Mouse (Mus musculus): ENCODE results near the gene Camta2. TPM values are rescaled to one million over a fixed set of nuclear protein-coding genes. Genes with fewer than 3 reads are reported as not detected.

Camta2 gene
- total RNA-seq, 2 experiments from 2014 or later: 217 to 223 TPM

- no peak for DNase-seq (ENCODE audit: low spot score in 2 of 2)
- intact Hi-C loops (cut with DNase I): loop anchor here (10.0 kb wide), 1 partner anchor 205 kb away; the partner anchor contains the start of gene Arrb2
Measured at GRCm38 (mm10) chr11:70639976-70640375, 47.9 kb downstream of the Camta2 start.

- no peak for DNase-seq (ENCODE audit: low spot score in 2 of 2)
- intact Hi-C loops (cut with DNase I): no loop called here
Measured at GRCm38 (mm10) chr11:70638714-70639278, 49.1 kb downstream of the Camta2 start, which contains the start of gene Gp1ba. TSS of gene Gp1ba (plus strand) at chr11:70639122.

DNA sequence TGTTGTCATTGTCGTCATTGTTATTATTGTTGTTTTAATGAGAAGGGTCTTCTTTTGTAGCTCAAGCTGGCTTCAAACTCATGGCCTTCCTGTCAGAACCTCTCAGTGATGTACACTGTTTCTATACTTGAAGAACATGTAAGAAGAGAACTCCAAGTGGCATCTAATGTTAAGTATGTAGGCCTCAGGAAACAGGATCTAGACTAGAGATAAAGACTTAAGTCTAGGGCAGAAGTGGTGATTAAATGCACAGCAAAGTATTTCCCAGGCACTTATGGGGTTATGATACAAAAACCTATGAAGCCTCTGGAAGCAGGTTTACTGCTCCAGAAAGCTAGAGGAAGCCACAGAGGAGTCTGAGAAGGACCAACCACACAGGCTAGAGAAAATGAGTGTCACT lies 49.6 kb downstream of the Camta2 start:
- intact Hi-C loops (cut with DNase I): no loop called here
- no peak for DNase-seq (ENCODE audit: low spot score in 2 of 2)

GRCm38 (mm10) chr11:70637764-70638163 lies 50.1 kb downstream of the Camta2 start:
- DNase-seq (ENCODE audit: low spot score in 2 of 2): no peak
- intact Hi-C loops (cut with DNase I): no loop called here

DNA sequence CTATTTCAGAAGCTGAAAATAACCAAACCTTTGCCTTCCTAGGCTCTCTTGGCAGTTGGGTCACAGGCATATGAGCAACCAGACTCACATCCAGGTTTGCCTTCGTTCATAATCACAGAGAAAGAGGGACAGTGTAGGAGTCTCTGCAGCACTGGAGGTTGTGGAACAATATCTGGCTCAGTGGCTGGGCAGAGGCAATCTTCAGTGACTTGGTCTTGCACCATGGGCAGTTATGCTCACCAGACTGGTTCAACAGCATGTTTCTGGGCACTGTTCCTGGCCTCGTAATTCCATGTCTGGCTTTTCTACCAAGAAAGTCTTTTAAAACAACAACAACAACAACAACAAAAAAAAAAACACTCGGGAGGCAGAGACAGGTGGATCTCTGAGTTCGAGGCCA lies 52.3 kb downstream of the Camta2 start:
- intact Hi-C loops (cut with DNase I): no loop called here
- DNase-seq (ENCODE audit: low spot score in 2 of 2): no peak

GRCm38 (mm10) chr11:70630129-70630528 lies 57.8 kb downstream of the Camta2 start:
- DNase-seq (ENCODE audit: low spot score in 2 of 2): no peak
- intact Hi-C loops (cut with DNase I): loop anchor here (5.0 kb wide), 1 partner anchor 127 kb away; no protein-coding TSS in a partner anchor

DNA sequence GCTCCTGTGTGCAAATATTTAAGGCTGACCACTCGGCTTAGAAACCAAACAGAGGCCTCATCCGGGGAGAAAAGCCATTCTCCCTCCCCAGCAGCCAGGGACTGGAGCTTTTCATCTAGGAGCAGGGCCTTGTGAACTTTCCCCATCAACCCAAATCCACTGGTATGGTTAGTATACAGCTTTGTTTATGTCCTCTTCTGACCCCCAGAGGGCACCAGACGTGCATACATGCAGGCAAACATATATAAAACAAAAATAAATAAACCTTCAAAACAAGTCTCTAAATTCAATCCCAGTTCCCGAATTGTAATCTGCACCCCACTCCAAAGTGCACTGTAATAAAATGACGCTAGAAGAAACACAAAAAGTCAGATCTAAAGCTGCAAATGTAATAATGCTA lies 58.3 kb downstream of the Camta2 start:
- intact Hi-C loops (cut with DNase I): no loop called here
- DNase-seq (ENCODE audit: low spot score in 2 of 2): no peak

DNA sequence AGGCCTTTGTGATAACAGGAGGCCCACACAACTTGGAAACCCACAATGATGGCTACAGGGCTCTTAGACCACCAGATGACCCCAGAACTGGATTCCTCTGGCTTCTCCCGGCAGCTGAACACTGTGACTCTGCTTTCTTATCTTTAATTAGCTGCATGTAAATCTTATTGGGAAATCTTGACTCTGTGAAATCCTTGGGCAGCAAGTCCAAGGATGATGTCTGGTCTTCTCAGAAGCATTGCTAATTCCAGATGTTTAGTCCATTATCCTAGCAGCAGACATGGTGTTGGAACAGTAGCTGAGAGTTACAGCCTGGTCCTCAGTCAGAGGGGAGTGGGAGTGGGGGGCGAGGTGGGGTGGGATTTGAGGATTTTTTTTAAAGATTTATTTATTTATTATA lies 59.5 kb downstream of the Camta2 start:
- no peak for DNase-seq (ENCODE audit: low spot score in 2 of 2)
- intact Hi-C loops (cut with DNase I): no loop called here

DNA sequence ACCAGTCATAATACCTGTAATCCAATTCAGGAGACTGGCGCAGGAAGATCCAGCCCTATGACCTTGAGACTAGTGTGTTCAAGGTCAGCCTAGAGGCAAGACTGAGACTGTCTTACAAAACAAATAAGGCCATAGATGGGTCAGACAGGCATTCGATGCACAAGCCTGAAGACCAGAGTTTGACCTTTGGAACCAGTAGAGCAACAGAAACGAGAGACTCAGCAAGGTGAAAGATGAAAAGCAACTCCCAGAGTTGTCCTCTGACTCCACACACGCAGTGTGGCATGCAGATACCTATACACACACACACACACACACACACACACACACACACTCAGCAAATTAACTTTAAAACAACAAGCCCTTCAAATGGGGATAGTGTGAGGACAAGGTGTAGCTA lies 61.0 kb downstream of the Camta2 start:
- intact Hi-C loops (cut with DNase I): no loop called here
- no peak for DNase-seq (ENCODE audit: low spot score in 2 of 2)

DNA sequence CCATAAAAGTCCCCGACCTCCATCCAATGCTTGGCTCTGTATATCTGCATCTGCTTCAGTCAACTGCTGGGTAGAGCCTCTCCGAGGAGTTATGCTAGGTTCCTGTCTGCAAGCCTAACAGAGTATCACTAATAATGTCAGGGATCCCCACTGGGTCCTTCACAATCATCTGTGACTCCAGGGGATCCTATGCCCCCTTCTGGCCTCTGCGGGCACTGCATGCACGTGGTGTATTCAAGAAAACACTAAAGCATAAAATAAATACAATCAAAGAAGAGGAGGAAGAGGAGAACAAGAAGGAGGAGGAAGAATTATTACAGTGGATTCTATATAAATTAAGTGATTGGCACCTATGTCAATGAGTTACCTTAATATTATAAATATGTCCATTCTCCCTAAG lies 62.4 kb downstream of the Camta2 start:
- intact Hi-C loops (cut with DNase I): no loop called here
- no peak for DNase-seq (ENCODE audit: low spot score in 2 of 2)

GRCm38 (mm10) chr11:70623053-70623742 lies 64.7 kb downstream of the Camta2 start:
- intact Hi-C loops (cut with DNase I): no loop called here

DNA sequence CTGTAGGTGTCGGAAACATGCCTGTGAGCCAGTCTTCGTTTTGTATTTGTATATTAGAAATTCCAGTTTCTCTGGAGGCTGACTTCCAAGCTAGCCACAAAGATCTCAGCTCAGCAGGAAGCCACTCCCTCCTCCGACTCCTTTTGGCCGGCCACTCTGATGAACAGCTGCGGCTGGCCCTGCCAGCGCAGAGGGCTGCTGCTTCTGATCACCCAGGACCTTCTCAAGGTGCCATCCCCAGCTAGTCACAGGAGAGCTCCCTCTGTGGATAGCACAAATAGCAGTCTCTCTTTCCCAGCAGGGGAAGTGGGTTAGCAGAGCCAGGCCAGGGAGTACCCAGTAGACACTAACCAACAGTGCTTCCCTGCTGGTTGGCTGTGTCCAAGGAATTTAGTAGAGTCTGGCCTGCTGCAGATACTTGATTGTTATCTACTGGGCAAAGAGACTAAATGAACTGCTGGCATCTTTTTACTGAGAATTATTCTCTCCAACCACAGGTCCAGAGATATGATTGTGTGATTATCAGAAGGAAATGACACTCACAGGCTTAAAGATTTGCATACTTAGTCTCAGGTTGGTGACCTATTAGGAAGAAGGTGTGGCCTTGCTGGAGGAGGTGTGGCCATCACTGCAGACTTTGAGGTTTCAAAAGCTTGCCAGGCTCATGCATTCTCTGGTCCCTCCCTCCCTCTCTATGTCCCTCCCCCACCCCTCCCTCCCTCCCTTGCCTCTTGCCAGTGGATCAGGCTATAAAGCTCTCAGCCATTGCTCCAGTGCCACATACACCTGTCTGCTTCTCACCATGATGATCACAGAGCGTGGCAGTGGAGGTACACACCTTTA lies 65.7 kb downstream of the Camta2 start:
- intact Hi-C loops (cut with DNase I): no loop called here
- no peak for DNase-seq (ENCODE audit: low spot score in 2 of 2)

More at GRCm38 (mm10) chr11:70623053-70623742, 64.7 kb downstream of the Camta2 start:
- DNase-seq (ENCODE audit: low spot score in 2 of 2): no peak

Small RNAs within 50 kb of the gene (microRNA-seq; reads per million reads assigned to microRNA genes)
- gene Mir6925: 0.67 to 1.6 reads per million in 2 experiments

Other genes starting within 250 kb of the Camta2 start
- 10 to 100 TPM; 14.4 to 15.9 TPM for gene Med11, start 236.2 kb downstream of the Camta2 start, total RNA-seq (2021)
- gene Zmynd15, start 228.7 kb downstream of the Camta2 start, total RNA-seq (2021): under 1 TPM; 0.46 to 0.55 TPM
- gene Cxcl16, start 228.1 kb downstream of the Camta2 start, total RNA-seq (2021): 1 to 10 TPM in 1 of 2 experiments, under 1 TPM in 1; 0.66 to 1.3 TPM
- under 1 TPM in 1 of 2 experiments, not detected in 1; 0.87 TPM for gene Tm4sf5, start 182.9 kb downstream of the Camta2 start, total RNA-seq (2021)
- gene Vmo1, start 173.5 kb downstream of the Camta2 start, total RNA-seq (2021): not detected
- gene Gltpd2, start 168.9 kb downstream of the Camta2 start, total RNA-seq (2021): not detected
- 100 to 1,000 TPM; 181 to 196 TPM for gene Psmb6, start 162.7 kb downstream of the Camta2 start, total RNA-seq (2021)
- gene Gm40193, start 155.2 kb downstream of the Camta2 start, total RNA-seq (2021): not detected
- 10 to 100 TPM; 14.8 to 17.4 TPM for gene Pld2, start 148.0 kb downstream of the Camta2 start, total RNA-seq (2021)
- gene Mink1, start 125.2 kb downstream of the Camta2 start, total RNA-seq (2021): 100 to 1,000 TPM; 346 to 351 TPM
- gene 4930544D05Rik, start 72.3 kb downstream of the Camta2 start, total RNA-seq (2021): 1 to 10 TPM in 1 of 2 experiments, under 1 TPM in 1; 0.51 to 1.2 TPM
- not detected for gene Chrne, start 68.9 kb downstream of the Camta2 start, total RNA-seq (2021)
- not detected for gene Gp1ba, start 49.0 kb downstream of the Camta2 start, total RNA-seq (2021)
- gene Rnf167, start 40.9 kb downstream of the Camta2 start, total RNA-seq (2021): 10 to 100 TPM; 67.3 to 69.1 TPM
- gene Slc25a11, start 40.6 kb downstream of the Camta2 start, total RNA-seq (2021): 100 to 1,000 TPM; 120 to 125 TPM
- 100 to 1,000 TPM; 267 to 286 TPM for gene Pfn1, start 33.5 kb downstream of the Camta2 start, total RNA-seq (2021)
- 1 to 10 TPM; 8.3 to 8.6 TPM for gene Eno3, start 30.9 kb downstream of the Camta2 start, total RNA-seq (2021)
- 10 to 100 TPM; 53.5 to 53.8 TPM for gene Spag7, start 18.7 kb downstream of the Camta2 start, total RNA-seq (2021)
- 1 to 10 TPM; 1.4 to 1.6 TPM for gene Inca1, start 12.1 kb upstream of the Camta2 start, total RNA-seq (2021)
- gene Kif1c, start 12.4 kb upstream of the Camta2 start, total RNA-seq (2021): 10 to 100 TPM; 43.9 to 46.0 TPM
- 10 to 100 TPM; 14.6 to 14.8 TPM for gene Zfp3, start 76.1 kb upstream of the Camta2 start, total RNA-seq (2021)
- not detected for gene Scimp, start 124.5 kb upstream of the Camta2 start, total RNA-seq (2021)
- gene Rabep1, start 156.7 kb upstream of the Camta2 start, total RNA-seq (2021): 100 to 1,000 TPM; 110 to 118 TPM

Measured in left cerebral cortex, postnatal 14 days (tissue).